Mouse (Mus musculus): ENCODE data around the gene Ogdh.

DNA sequence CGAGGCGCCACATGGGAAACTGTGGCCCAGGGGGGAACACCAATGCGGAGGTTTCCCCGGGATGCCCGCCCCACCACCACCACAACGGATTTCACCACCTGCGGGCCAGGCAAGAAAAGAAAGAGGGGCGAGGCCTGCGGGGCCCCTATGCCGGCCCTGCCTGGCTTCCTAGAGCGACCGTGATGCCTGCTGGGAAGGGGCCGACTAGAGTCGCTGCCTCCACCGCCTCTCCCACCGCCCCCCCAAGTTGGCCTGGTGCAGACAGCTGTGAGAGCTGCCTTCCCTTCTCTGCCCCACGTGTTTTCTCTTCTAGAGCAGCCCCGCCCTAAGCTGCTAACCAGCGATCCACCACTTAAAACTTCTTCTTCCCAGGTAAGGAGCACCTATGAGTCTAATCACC is 46.7 kb upstream of the Ogdh start:
- TF ChIP-seq CTCF (IDR thresholded peaks at IDR 0.05; ENCODE audit: control insufficient read depth, insufficient read depth, insufficient read length) (no peak), MAX (IDR thresholded peaks at IDR 0.05) (no peak), USF1 (IDR thresholded peaks at IDR 0.05; ENCODE audit: low read depth) (no peak), CEBPB (IDR thresholded peaks at IDR 0.05; ENCODE audit: low read depth) (no peak), MYOG (IDR thresholded peaks at IDR 0.05; ENCODE audit: control insufficient read depth, extremely low read depth, insufficient read length) (no peak)

Measured in C2C12 (cell line).